Comparison of ENCODE assay signal across 16 mouse cellular contexts in genomic region chr13:16498052-16498451, GRCm38 (mm10).
"Had no signal": no experiment of that assay in that cellular context is flagged by ENCODE, and none has a peak within 500 bp of the region (broad histone marks: within the 10 kb centered on the region; RNA-seq: fewer than 3 reads in every experiment).

No protein-coding gene starts in this region.

- H3K36me3 ChIP-seq: neural tube, embryonic 13.5 days; neural tube, embryonic 15.5 days; stomach, embryonic 15.5 days had no signal

- H3K27ac ChIP-seq: neural tube, embryonic 13.5 days; neural tube, embryonic 15.5 days; stomach, embryonic 15.5 days; stomach, postnatal 0 days had no signal

- DNase-seq: retina, postnatal 1 day; right cerebral cortex, adult 18-20 months; right cerebral cortex, postnatal 14 days; right cerebral cortex, postnatal 25 days; right cerebral cortex, postnatal 4 days; spleen, adult 18-20 months; thymus, adult 18-20 months; thymus, adult 2 months; thymus, postnatal 14 days; thymus, postnatal 25 days; thymus, postnatal 36 days; thymus, postnatal 4 days had no signal

- H3K9me3 ChIP-seq: neural tube, embryonic 13.5 days; neural tube, embryonic 15.5 days; stomach, embryonic 15.5 days had no signal

- H3K4me3 ChIP-seq: neural tube, embryonic 13.5 days; neural tube, embryonic 15.5 days; stomach, embryonic 15.5 days had no signal

- H3K4me2 ChIP-seq: neural tube, embryonic 13.5 days; neural tube, embryonic 15.5 days; stomach, embryonic 15.5 days had no signal

- H3K9ac ChIP-seq: neural tube, embryonic 13.5 days; neural tube, embryonic 15.5 days; stomach, embryonic 15.5 days had no signal

- H3K4me1 ChIP-seq: neural tube, embryonic 13.5 days; neural tube, embryonic 15.5 days; stomach, embryonic 15.5 days had no signal

- H3K27me3 ChIP-seq: neural tube, embryonic 13.5 days; neural tube, embryonic 15.5 days; stomach, embryonic 15.5 days had no signal
